Mouse (Mus musculus): ENCODE measurements around the gene Ppp1r3g.
"Not testable (repeated sequence)": the region's sequence is repeated elsewhere in the genome, so short reads cannot be mapped to it uniquely, and the experiment has no call there.

The Ppp1r3g gene

GRCm38 (mm10) chr13:35958539-35958938 lies at the start of gene Ppp1r3g:
TSS of gene Ppp1r3g (plus strand) at chr13:35958839.
- DNase-seq (ENCODE audit: low spot score in 2 of 2): no peak

GRCm38 (mm10) chr13:35911476-35911875 lies 47.2 kb upstream of the Ppp1r3g start:
- no peak for DNase-seq (ENCODE audit: low spot score in 2 of 2)

- no peak for DNase-seq (ENCODE audit: low spot score in 2 of 2)
Observed at GRCm38 (mm10) chr13:35937991-35938390, 20.6 kb upstream of the Ppp1r3g start.

GRCm38 (mm10) chr13:35939871-35940665 lies 18.6 kb upstream of the Ppp1r3g start:
- no peak for DNase-seq (ENCODE audit: low spot score in 2 of 2)

- no peak for DNase-seq (ENCODE audit: low spot score in 2 of 2)
Observed at GRCm38 (mm10) chr13:35940934-35941333, 17.7 kb upstream of the Ppp1r3g start.

GRCm38 (mm10) chr13:35946659-35947353 lies 11.8 kb upstream of the Ppp1r3g start:
- DNase-seq (ENCODE audit: low spot score in 2 of 2): no peak

- DNase-seq (ENCODE audit: low spot score in 2 of 2): peak; percentile 13 to 50
Observed at GRCm38 (mm10) chr13:35947354-35948000, 11.2 kb upstream of the Ppp1r3g start.

- no peak for DNase-seq (ENCODE audit: low spot score in 2 of 2)
Observed at GRCm38 (mm10) chr13:35949814-35950455, 8.7 kb upstream of the Ppp1r3g start.

GRCm38 (mm10) chr13:35959391-35960067 lies 890 bp downstream of the Ppp1r3g start:
- no peak for DNase-seq (ENCODE audit: low spot score in 2 of 2)

GRCm38 (mm10) chr13:35963583-35963982 lies 4.9 kb downstream of the Ppp1r3g start:
- peak in 1 of 2 experiments; percentile 17 for DNase-seq (ENCODE audit: low spot score in 2 of 2)

- no peak for DNase-seq (ENCODE audit: low spot score in 2 of 2)
Observed at GRCm38 (mm10) chr13:35967690-35968089, 9.1 kb downstream of the Ppp1r3g start.

GRCm38 (mm10) chr13:35968131-35968718 lies 9.6 kb downstream of the Ppp1r3g start:
- DNase-seq (ENCODE audit: low spot score in 2 of 2): peak in 1 of 2 experiments; percentile 11

GRCm38 (mm10) chr13:35968719-35969430 lies 10.2 kb downstream of the Ppp1r3g start:
- DNase-seq (ENCODE audit: low spot score in 2 of 2): peak in 1 of 2 experiments; percentile 11

GRCm38 (mm10) chr13:35969431-35969721 lies 10.7 kb downstream of the Ppp1r3g start:
- DNase-seq (ENCODE audit: low spot score in 2 of 2): no peak

- no peak for DNase-seq (ENCODE audit: low spot score in 2 of 2)
Observed at GRCm38 (mm10) chr13:35969829-35970228, 11.2 kb downstream of the Ppp1r3g start.

GRCm38 (mm10) chr13:35976912-35977311 lies 18.3 kb downstream of the Ppp1r3g start:
- no peak for DNase-seq (ENCODE audit: low spot score in 2 of 2)

- no peak for DNase-seq (ENCODE audit: low spot score in 2 of 2)
Observed at GRCm38 (mm10) chr13:35980471-35980870, 21.8 kb downstream of the Ppp1r3g start.

GRCm38 (mm10) chr13:35982985-35983384 lies 24.3 kb downstream of the Ppp1r3g start:
- DNase-seq (ENCODE audit: low spot score in 2 of 2): no peak

GRCm38 (mm10) chr13:35989329-35989728 lies 30.7 kb downstream of the Ppp1r3g start:
- DNase-seq (ENCODE audit: low spot score in 2 of 2): no peak

- not testable (repeated sequence) for DNase-seq (ENCODE audit: low spot score in 2 of 2)
Observed at GRCm38 (mm10) chr13:35991185-35991584, 32.5 kb downstream of the Ppp1r3g start.

- peak; percentile 85 to 92 for DNase-seq (ENCODE audit: low spot score in 2 of 2)
Observed at GRCm38 (mm10) chr13:35994067-35994466, 35.4 kb downstream of the Ppp1r3g start.
